Mouse (Mus musculus) intestine, embryonic 16.5 days (tissue): Measurements from ENCODE around the gene Dhrs7c. TPM values are rescaled to one million over a fixed set of nuclear protein-coding genes. Genes with fewer than 3 reads are reported as not detected.

ENCODE experiments used
- ATAC-seq: fragments of 200-750 bp; cut with Nextera tagmentation; 2 replicates; pipeline ENCODE4 v1.8.0; 2017; ENCODE audit warnings: moderate TSS enrichment, moderate library complexity
- H3K27ac ChIP-seq: fragments of 300-500 bp; sonication (generic); 2 replicates; pipeline ENCODE4 v1.5.1; 2014; ENCODE audit warnings: mild to moderate bottlenecking, low read length
- H3K27me3 ChIP-seq: fragments of 300-500 bp; sonication (generic); replicated peaks from 2 replicates; pipeline ENCODE4 v1.6.1; 2014; ENCODE audit warnings: low read length, control low read depth, mixed read lengths; ENCODE audit not compliant: control insufficient read depth, insufficient read depth
- H3K36me3 ChIP-seq: fragments of 300-500 bp; sonication (generic); 2 replicates; pipeline ENCODE4 v1.6.1; 2014; ENCODE audit warnings: low read length, control low read depth; ENCODE audit not compliant: control insufficient read depth, insufficient read depth
- H3K4me1 ChIP-seq: fragments of 300-500 bp; sonication (generic); 2 replicates; pipeline ENCODE4 v1.6.1; 2014; ENCODE audit warnings: low read length, control low read depth, mixed read lengths; ENCODE audit not compliant: control insufficient read depth, insufficient read depth
- H3K4me2 ChIP-seq: fragments of 300-500 bp; sonication (generic); 2 replicates; pipeline ENCODE4 v1.6.1; 2014; ENCODE audit warnings: low read depth, low read length, control low read depth
- H3K4me3 ChIP-seq: fragments of 300-500 bp; sonication (generic); 2 replicates; pipeline ENCODE4 v1.5.1; 2014; ENCODE audit warnings: mild to moderate bottlenecking, low read length
- H3K9ac ChIP-seq: fragments of 300-500 bp; sonication (generic); 2 replicates; pipeline ENCODE4 v1.6.1; 2014; ENCODE audit warnings: low read depth, low read length
- H3K9me3 ChIP-seq: fragments of 300-500 bp; sonication (generic); 2 replicates; pipeline ENCODE4 v1.6.1; 2016; ENCODE audit warnings: low read length, control low read depth; ENCODE audit not compliant: control insufficient read depth
- WGBS: fragments of 180-500 bp; shearing (Covaris S2); extraction: QIAGEN DNeasy Blood & Tissue Kit; methylation state at CpG from one replicate; pipeline ENCODE4 v1.1.7; 2014; 5-methylcytosine and 5-hydroxymethylcytosine counted together
- polyA plus RNA-seq: library from polyadenylated mRNA; unstranded; fragments of >200 nt; fragmentation: Nextera tagmentation; extraction: Ambion mirVana; gene quantifications from 2 replicates; pipeline ENCODE4 v1.2.1, GENCODE M21; 2015

Gene Dhrs7c
- polyA plus RNA-seq, 1 experiment from 2014 or later = 0.12 TPM

GRCm38 (mm10) chr11:67860743-67861398 lies 62.9 kb downstream of the Dhrs7c start:
- H3K27me3 ChIP-seq = no peaks in the 10 kb centered on the region
- H3K27ac ChIP-seq = peak overlapping the region; percentile 18

DNA sequence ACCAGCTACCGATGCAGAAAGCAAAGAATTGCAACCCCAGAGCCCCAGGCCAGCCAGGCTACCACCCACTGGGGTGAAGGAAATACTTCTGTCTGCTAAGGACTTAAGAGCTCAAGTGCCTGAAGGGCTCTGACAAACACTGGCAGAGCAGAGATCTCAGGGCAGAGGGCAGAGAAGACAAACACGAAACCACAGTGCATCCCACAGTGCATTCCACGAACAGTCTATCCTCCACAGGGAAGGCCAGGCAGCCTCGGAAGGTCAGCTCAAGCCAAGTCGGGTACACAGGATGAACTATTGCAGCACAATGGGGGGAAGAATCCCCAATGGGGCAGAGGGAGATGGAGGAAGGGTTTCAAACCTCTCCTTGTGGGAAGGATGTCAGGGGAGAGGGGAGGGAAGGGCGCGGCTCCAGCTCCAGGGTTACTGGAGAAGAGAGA lies 63.4 kb downstream of the Dhrs7c start:
- no peak overlapping the region for H3K4me2 ChIP-seq
- no peaks in the 10 kb centered on the region for H3K27me3 ChIP-seq
- H3K4me3 ChIP-seq = no peak overlapping the region
- peak overlapping the region; percentile 18 for H3K27ac ChIP-seq
- WGBS = 7% methylated on average over 7 of the region's 7 CpGs
- H3K4me1 ChIP-seq = peaks cover 14% of the 10 kb centered on the region
- H3K9me3 ChIP-seq = no peaks in the 10 kb centered on the region
- H3K9ac ChIP-seq = peak overlapping the region; percentile 25; the same call in 1 of the 2 replicates
- H3K36me3 ChIP-seq = no peaks in the 10 kb centered on the region
- ATAC-seq = peak; percentile 8; the same call in 1 of the 2 replicates

More at GRCm38 (mm10) chr11:67860743-67861398, 62.9 kb downstream of the Dhrs7c start:
- Histone ChIP-seq H3K4me2 (no peak overlapping the region), H3K4me3 (no peak overlapping the region), H3K9ac (no peak overlapping the region), H3K4me1 (peaks cover 14% of the 10 kb centered on the region), H3K9me3 (no peaks in the 10 kb centered on the region), H3K36me3 (no peaks in the 10 kb centered on the region; the same call in 1 of the 2 replicates)
- WGBS = 43% methylated on average over 7 of the region's 7 CpGs
- ATAC-seq = peak; percentile 90

DNA sequence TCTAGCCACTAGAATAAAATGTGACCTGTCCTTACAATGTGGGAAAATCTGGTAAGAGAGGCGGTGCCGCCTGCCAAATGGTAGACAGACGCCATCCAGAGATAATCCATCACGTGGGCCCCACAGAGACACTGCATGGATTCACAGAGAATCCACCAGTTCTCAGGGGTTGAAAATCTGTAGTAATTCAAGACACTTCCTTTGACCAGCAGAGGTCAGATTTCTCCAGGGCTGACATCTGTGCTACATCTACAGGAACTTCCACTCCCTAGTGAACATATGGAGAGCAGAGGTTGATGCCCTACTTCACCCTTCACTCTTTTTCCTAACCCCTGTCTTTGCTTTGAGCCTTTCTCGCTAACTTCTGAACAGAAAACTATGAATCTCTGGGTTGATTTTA lies 67.1 kb downstream of the Dhrs7c start:
- H3K27ac ChIP-seq = 0 out of 2 replicates have a peak overlapping the region, but pooled peaks have one; percentile 35
- no peak overlapping the region for H3K9ac ChIP-seq
- peak; percentile 66 for ATAC-seq
- H3K4me2 ChIP-seq = no peak overlapping the region
- no peaks in the 10 kb centered on the region for H3K9me3 ChIP-seq
- no peak overlapping the region for H3K4me3 ChIP-seq
- H3K36me3 ChIP-seq = no peaks in the 10 kb centered on the region
- H3K4me1 ChIP-seq = peaks cover 14% of the 10 kb centered on the region
- no peaks in the 10 kb centered on the region for H3K27me3 ChIP-seq
- WGBS = 70% methylated on average over 5 of the region's 5 CpGs

Other genes with a start within 250 kb of the Dhrs7c start
- not detected in 2 replicates for gene Rcvrn, start 102.9 kb upstream of the Dhrs7c start, polyA plus RNA-seq
- 4.4 and 5.6 TPM in 2 replicates for gene Glp2r, start 27.0 kb upstream of the Dhrs7c start, polyA plus RNA-seq
- 0.11 and 0.26 TPM in 2 replicates for gene Gsg1l2, start 23.6 kb upstream of the Dhrs7c start, polyA plus RNA-seq
- gene Usp43, start 124.0 kb downstream of the Dhrs7c start, polyA plus RNA-seq = 3.3 and 4.0 TPM in 2 replicates
- 0.57 and 0.89 TPM in 2 replicates for gene Cfap52, start 167.5 kb downstream of the Dhrs7c start, polyA plus RNA-seq
- 63.5 and 64.2 TPM in 2 replicates for gene Stx8, start 168.0 kb downstream of the Dhrs7c start, polyA plus RNA-seq